ENCODE assay signal across 8 mouse cellular contexts in the genomic region with DNA sequence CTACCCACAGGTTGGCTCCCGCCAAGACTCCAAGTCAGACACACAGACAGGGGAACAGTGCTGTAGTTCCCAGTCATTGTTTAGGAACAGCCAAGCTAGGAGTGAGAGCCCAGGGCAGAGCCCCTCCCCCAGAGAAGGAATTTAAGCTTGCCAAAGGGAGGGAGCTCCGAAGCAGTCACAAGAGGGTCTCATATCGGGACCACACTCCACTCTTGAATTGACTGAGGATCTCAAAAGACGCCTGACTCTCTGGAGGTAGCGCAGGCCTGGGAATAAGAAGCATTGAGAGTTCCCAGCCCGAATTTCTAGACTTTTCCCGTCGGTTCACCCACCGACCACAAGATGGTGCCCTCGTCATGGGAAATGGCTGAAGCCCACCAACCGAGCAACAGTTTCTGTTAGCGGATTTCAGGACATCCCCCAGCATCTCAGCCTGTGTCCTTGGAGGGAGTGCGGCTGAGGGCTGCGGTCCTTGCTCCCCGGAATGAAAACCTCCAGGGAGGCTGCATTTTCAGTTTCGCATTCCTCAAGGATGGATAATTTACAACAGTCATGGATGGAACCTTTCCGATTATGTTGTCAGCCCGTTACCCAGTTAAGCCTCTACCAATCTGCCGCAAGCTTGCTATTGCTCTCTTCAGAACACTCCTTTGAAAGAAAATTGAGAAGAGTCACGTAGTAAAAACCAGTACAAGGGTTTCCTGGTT. TPM values are rescaled to one million over a fixed set of nuclear protein-coding genes. Genes with fewer than 3 reads are reported as not detected.
DNase-seq lines count a peak whose midpoint lies in the region; ATAC-seq lines count a peak whose summit lies in the region.

No protein-coding gene starts in this region.

- H3K9ac ChIP-seq in hindbrain, embryonic 15.5 days: peak overlapping the region; percentile 28; the same call in 1 of the 2 replicates

- H3K4me2 ChIP-seq in hindbrain, embryonic 15.5 days: peak overlapping the region; percentile 53

- H3K27me3 ChIP-seq in hindbrain, embryonic 15.5 days: peaks cover 15% of the 10 kb centered on the region; the same call in 1 of the 2 replicates

- H3K9me3 ChIP-seq in hindbrain, embryonic 15.5 days: no peaks in the 10 kb centered on the region

- no peaks in the 10 kb centered on the region for H3K36me3 ChIP-seq in hindbrain, embryonic 15.5 days

- 7% methylated on average over 20 of the region's 20 CpGs for WGBS in hindbrain, embryonic 15.5 days

- peak; percentile 20 for DNase-seq in T-cell, adult 2 months (ENCODE audit: low spot score)
- peak; percentile 83 to 86 for DNase-seq in cerebellum, postnatal 25 days
- DNase-seq in gastrocnemius, adult 18-20 months (ENCODE audit: low spot score): peak; percentile 70
- peak; percentile 53 for DNase-seq in left cerebral cortex, adult 11 months (ENCODE audit: low spot score)
- DNase-seq in lung, postnatal 36 days: peak; percentile 71
- DNase-seq in right cerebral cortex, adult 18-20 months: peak; percentile 71
- peak; percentile 68 for DNase-seq in urinary bladder, postnatal 25 days (ENCODE audit: low spot score)

- ATAC-seq in hindbrain, embryonic 15.5 days (ENCODE audit: low FRiP score, low read depth): peak; percentile 72; the same call in 1 of the 2 replicates

- H3K4me1 ChIP-seq in hindbrain, embryonic 15.5 days (replicated peaks): 0 out of 2 replicates have a peak, but pooled peaks cover 5% of the 10 kb centered on the region

- no peak overlapping the region for H3K27ac ChIP-seq in hindbrain, embryonic 15.5 days (replicated peaks)

- peak overlapping the region; percentile 23 for H3K4me3 ChIP-seq in hindbrain, embryonic 15.5 days

RNA-seq across cellular contexts. Expression of a gene that starts 31.6 kb away (rescaled TPM):
- 10 to 100 TPM; 23.3 to 29.8 TPM for total RNA-seq in gastrocnemius, adult 18-20 months (2021)
- polyA plus RNA-seq in hindbrain, embryonic 15.5 days (2015; fragmentation: Nextera tagmentation; extraction: Ambion mirVana): 4.4 and 4.8 TPM in 2 replicates

Comparison
In these comparisons a context has a peak if more than half of its experiments do, and no peak if none do; other contexts are left out.
1. DNase-seq: peak in every context shown above with its lines; median percentile 84 in cerebellum, postnatal 25 days; 71 in lung, postnatal 36 days; 71 in right cerebral cortex, adult 18-20 months; 70 in gastrocnemius, adult 18-20 months; 68 in urinary bladder, postnatal 25 days; 53 in left cerebral cortex, adult 11 months; 20 in T-cell, adult 2 months.